Mouse (Mus musculus) neural tube, embryonic 11.5 days (tissue): ENCODE data around the gene Hoxa13. TPM values are rescaled to one million over a fixed set of nuclear protein-coding genes. Genes with fewer than 3 reads are reported as not detected.
A peak's percentile ranks its signal among the peaks of the same experiment; 100 is the strongest.

Experiments used
- ATAC-seq: fragments of 200-750 bp; cut with Nextera tagmentation; 2 replicates; pipeline ENCODE4 v1.8.0; 2017; ENCODE audit warnings: moderate number of reproducible peaks, mild to moderate bottlenecking, moderate TSS enrichment, moderate library complexity; ENCODE audit not compliant: insufficient read depth, low FRiP score, low TSS enrichment
- DNase-seq: peaks from one replicate; pipeline ENCODE4 v3.0.0-alpha.2; 2015; ENCODE audit warnings: low spot score
- H3K27ac ChIP-seq: fragments of 300-500 bp; sonication (generic); 2 replicates; pipeline ENCODE4 v1.5.1; 2014; ENCODE audit warnings: low read depth, mild to moderate bottlenecking, low read length
- H3K27me3 ChIP-seq: fragments of 300-500 bp; sonication (generic); 2 replicates; pipeline ENCODE4 v1.6.1; 2014; ENCODE audit warnings: mild to moderate bottlenecking, low read length, mixed read lengths; ENCODE audit not compliant: control insufficient read depth, insufficient read depth
- H3K36me3 ChIP-seq: fragments of 300-500 bp; sonication (generic); 2 replicates; pipeline ENCODE4 v1.6.1; 2014; ENCODE audit warnings: mild to moderate bottlenecking, low read length, moderate library complexity, mixed read lengths; ENCODE audit not compliant: control insufficient read depth, insufficient read depth
- H3K4me1 ChIP-seq: fragments of 300-500 bp; sonication (generic); 2 replicates; pipeline ENCODE4 v1.6.1; 2014; ENCODE audit warnings: low read length, mixed read lengths; ENCODE audit not compliant: control insufficient read depth, insufficient read depth
- H3K4me2 ChIP-seq: fragments of 300-500 bp; sonication (generic); 2 replicates; pipeline ENCODE4 v1.6.1; 2014; ENCODE audit warnings: low read depth, mild to moderate bottlenecking, moderate library complexity
- H3K4me3 ChIP-seq: fragments of 300-500 bp; sonication (generic); 2 replicates; pipeline ENCODE4 v1.5.1; 2014; ENCODE audit warnings: low read depth, low read length
- H3K9ac ChIP-seq: fragments of 300-500 bp; sonication (generic); 2 replicates; pipeline ENCODE4 v1.6.1; 2014; ENCODE audit warnings: mild to moderate bottlenecking, low read length
- H3K9me3 ChIP-seq: fragments of 300-500 bp; sonication (generic); 2 replicates; pipeline ENCODE4 v1.6.1; 2016; ENCODE audit warnings: low read length; ENCODE audit not compliant: control insufficient read depth
- WGBS: fragments of 180-500 bp; shearing (Covaris S2); extraction: QIAGEN DNeasy Blood & Tissue Kit; methylation state at CpG from one replicate; pipeline ENCODE4 v1.1.7; 2014; 5-methylcytosine and 5-hydroxymethylcytosine counted together
- polyA plus RNA-seq: library from polyadenylated mRNA; unstranded; fragments of >200 nt; fragmentation: Nextera tagmentation; extraction: Ambion mirVana; gene quantifications from 2 replicates; pipeline ENCODE4 v1.2.1, GENCODE M21; 2014

Hoxa13 gene
- 0.11 and 0.26 TPM in 2 replicates for polyA plus RNA-seq

- H3K4me1 ChIP-seq: peaks cover 8% of the 10 kb centered on the region
- no peaks in the 10 kb centered on the region for H3K36me3 ChIP-seq
- H3K4me2 ChIP-seq: peak within 1 kb of the TSS; percentile 48
- WGBS: 0% methylated on average over 26 of the region's 72 CpGs
- ATAC-seq (peak; percentile 53; the same call in 1 of the 2 replicates), DNase-seq (peak; percentile 49)
- H3K9ac ChIP-seq: no peak within 1 kb of the TSS
- H3K27ac ChIP-seq: no peak within 1 kb of the TSS
- peak within 1 kb of the TSS; percentile 26 for H3K4me3 ChIP-seq
- no peaks in the 10 kb centered on the region for H3K9me3 ChIP-seq
- peaks cover 92% of the 10 kb centered on the region for H3K27me3 ChIP-seq
These were observed at the start of gene Hoxa13 for GRCm38 (mm10) chr6:52260654-52261575. Hoxa13 (minus strand) TSS chr6:52260880.

- Histone ChIP-seq H3K27ac (no peak overlapping the region), H3K4me1 (peaks cover 9% of the 10 kb centered on the region; the same call in 1 of the 2 replicates), H3K9ac (no peak overlapping the region), H3K4me3 (no peak overlapping the region), H3K9me3 (no peaks in the 10 kb centered on the region), H3K4me2 (peak overlapping the region; percentile 19; the same call in 1 of the 2 replicates), H3K27me3 (peaks cover 97% of the 10 kb centered on the region), H3K36me3 (no peaks in the 10 kb centered on the region)
- DNase-seq (peak; percentile 48), ATAC-seq (no peak)
- 1% methylated on average over 24 of the region's 24 CpGs for WGBS
These were observed 49.7 kb upstream of the Hoxa13 start for GRCm38 (mm10) chr6:52310366-52310765.

GRCm38 (mm10) chr6:52309766-52310165 is 49.1 kb upstream of the Hoxa13 start:
- no peak overlapping the region for H3K27ac ChIP-seq
- no peaks in the 10 kb centered on the region for H3K9me3 ChIP-seq
- DNase-seq (no peak), ATAC-seq (no peak)
- H3K36me3 ChIP-seq: no peaks in the 10 kb centered on the region
- H3K4me2 ChIP-seq: no peak overlapping the region
- peaks cover 9% of the 10 kb centered on the region; the same call in 1 of the 2 replicates for H3K4me1 ChIP-seq
- no peak overlapping the region for H3K4me3 ChIP-seq
- no peak overlapping the region for H3K9ac ChIP-seq
- WGBS: 26% methylated on average over 10 of the region's 10 CpGs
- H3K27me3 ChIP-seq: peaks cover 93% of the 10 kb centered on the region

- Histone ChIP-seq H3K27me3 (peaks cover 55% of the 10 kb centered on the region), H3K4me1 (peaks cover 6% of the 10 kb centered on the region; the same call in 1 of the 2 replicates), H3K4me3 (peak overlapping the region; percentile 32), H3K9me3 (no peaks in the 10 kb centered on the region), H3K36me3 (no peaks in the 10 kb centered on the region), H3K9ac (peak overlapping the region; percentile 33; the same call in 1 of the 2 replicates), H3K27ac (no peak overlapping the region), H3K4me2 (peak overlapping the region; percentile 64)
- ATAC-seq: peak; percentile 67
- under 1% methylated on average over 30 of the region's 30 CpGs for WGBS
- DNase-seq: peak; percentile 85
These were observed 45.3 kb upstream of the Hoxa13 start for GRCm38 (mm10) chr6:52305877-52306389.

- Histone ChIP-seq H3K27me3 (peaks cover 31% of the 10 kb centered on the region), H3K9ac (no peak overlapping the region)
- 72% methylated on average over 3 of the region's 3 CpGs for WGBS
These were observed 42.7 kb upstream of the Hoxa13 start for GRCm38 (mm10) chr6:52303426-52303825.

GRCm38 (mm10) chr6:52300806-52301205 is 40.1 kb upstream of the Hoxa13 start:
- Histone ChIP-seq H3K9me3 (no peaks in the 10 kb centered on the region), H3K9ac (no peak overlapping the region), H3K4me1 (peaks cover 4% of the 10 kb centered on the region; the same call in 1 of the 2 replicates), H3K4me2 (no peak overlapping the region), H3K27me3 (peaks cover 6% of the 10 kb centered on the region), H3K27ac (no peak overlapping the region), H3K4me3 (no peak overlapping the region), H3K36me3 (no peaks in the 10 kb centered on the region)
- whole genome bisulfite sequencing: 84% methylated on average over 4 of the region's 4 CpGs
- no peak for DNase-seq
- no peak for ATAC-seq

More at GRCm38 (mm10) chr6:52303426-52303825, 42.7 kb upstream of the Hoxa13 start:
- H3K4me3 ChIP-seq: no peak overlapping the region
- no peaks in the 10 kb centered on the region for H3K9me3 ChIP-seq
- H3K4me2 ChIP-seq: no peak overlapping the region
- H3K4me1 ChIP-seq: peaks cover 6% of the 10 kb centered on the region; the same call in 1 of the 2 replicates
- ATAC-seq: no peak
- DNase-seq: no peak
- H3K36me3 ChIP-seq: no peaks in the 10 kb centered on the region
- no peak overlapping the region for H3K27ac ChIP-seq

GRCm38 (mm10) chr6:52298511-52298910 is 37.8 kb upstream of the Hoxa13 start:
- H3K36me3 ChIP-seq: no peaks in the 10 kb centered on the region
- no peaks in the 10 kb centered on the region for H3K9me3 ChIP-seq
- H3K4me3 ChIP-seq: no peak overlapping the region
- DNase-seq (no peak), ATAC-seq (no peak)
- no peaks in the 10 kb centered on the region for H3K4me1 ChIP-seq
- H3K27me3 ChIP-seq: 0 out of 2 replicates have a peak, but pooled peaks cover 5% of the 10 kb centered on the region
- H3K27ac ChIP-seq: no peak overlapping the region
- H3K9ac ChIP-seq: no peak overlapping the region
- 83% methylated on average over 4 of the region's 4 CpGs for WGBS
- no peak overlapping the region for H3K4me2 ChIP-seq

GRCm38 (mm10) chr6:52294616-52295015 is 33.9 kb upstream of the Hoxa13 start:
- 0 out of 2 replicates have a peak, but pooled peaks cover 3% of the 10 kb centered on the region for H3K4me1 ChIP-seq
- H3K4me3 ChIP-seq: no peak overlapping the region
- WGBS: 76% methylated on average over 6 of the region's 6 CpGs
- DNase-seq (no peak), ATAC-seq (no peak)
- H3K27ac ChIP-seq: no peak overlapping the region
- H3K4me2 ChIP-seq: no peak overlapping the region
- no peaks in the 10 kb centered on the region for H3K9me3 ChIP-seq
- H3K27me3 ChIP-seq: peaks cover 40% of the 10 kb centered on the region
- H3K36me3 ChIP-seq: no peaks in the 10 kb centered on the region
- H3K9ac ChIP-seq: no peak overlapping the region
